Mouse (Mus musculus) megakaryocyte, embryonic 14.5 days (primary cell): ENCODE data around the gene Efhb. TPM values are rescaled to one million over a fixed set of nuclear protein-coding genes. Genes with fewer than 3 reads are reported as not detected.
A peak's percentile ranks its signal among the peaks of the same experiment; 100 is the strongest.

ENCODE experiments used
- H3K27me3 ChIP-seq: replicated peaks from 2 replicates; pipeline ENCODE3; 2012; ENCODE audit warnings: inconsistent platforms
- H3K36me3 ChIP-seq: replicated peaks from 2 replicates; pipeline ENCODE3; 2012; ENCODE audit warnings: low read length, inconsistent platforms, mixed read lengths
- H3K4me1 ChIP-seq: 2 replicates; pipeline ENCODE4 v1.6.1; 2012; ENCODE audit warnings: inconsistent platforms
- H3K4me3 ChIP-seq: replicated peaks from 2 replicates; pipeline ENCODE3; 2012; ENCODE audit warnings: moderate library complexity, mild to moderate bottlenecking, inconsistent platforms
- H3K9me3 ChIP-seq: 2 replicates; pipeline ENCODE4 v1.6.1; 2012; ENCODE audit warnings: inconsistent platforms
- FLI1 ChIP-seq: IDR thresholded peaks from 2 replicates; pipeline ENCODE4 v1.6.1; 2012; ENCODE audit warnings: low read length, inconsistent platforms, mixed read lengths
- GATA1 ChIP-seq: IDR thresholded peaks from 3 replicates; pipeline ENCODE4 v1.6.1; 2012; ENCODE audit warnings: mixed read lengths, low read length, inconsistent platforms, borderline replicate concordance
- polyA plus RNA-seq: library from polyadenylated mRNA; stranded (reverse); fragments of >175 nt; gene quantifications from 2 replicates; pipeline ENCODE4 v1.2.3, GENCODE M21; 2012; ENCODE audit warnings: low replicate concordance; ENCODE audit not compliant: insufficient read depth

Efhb gene
- polyA plus RNA-seq, result not detected in 2 replicates

DNA sequence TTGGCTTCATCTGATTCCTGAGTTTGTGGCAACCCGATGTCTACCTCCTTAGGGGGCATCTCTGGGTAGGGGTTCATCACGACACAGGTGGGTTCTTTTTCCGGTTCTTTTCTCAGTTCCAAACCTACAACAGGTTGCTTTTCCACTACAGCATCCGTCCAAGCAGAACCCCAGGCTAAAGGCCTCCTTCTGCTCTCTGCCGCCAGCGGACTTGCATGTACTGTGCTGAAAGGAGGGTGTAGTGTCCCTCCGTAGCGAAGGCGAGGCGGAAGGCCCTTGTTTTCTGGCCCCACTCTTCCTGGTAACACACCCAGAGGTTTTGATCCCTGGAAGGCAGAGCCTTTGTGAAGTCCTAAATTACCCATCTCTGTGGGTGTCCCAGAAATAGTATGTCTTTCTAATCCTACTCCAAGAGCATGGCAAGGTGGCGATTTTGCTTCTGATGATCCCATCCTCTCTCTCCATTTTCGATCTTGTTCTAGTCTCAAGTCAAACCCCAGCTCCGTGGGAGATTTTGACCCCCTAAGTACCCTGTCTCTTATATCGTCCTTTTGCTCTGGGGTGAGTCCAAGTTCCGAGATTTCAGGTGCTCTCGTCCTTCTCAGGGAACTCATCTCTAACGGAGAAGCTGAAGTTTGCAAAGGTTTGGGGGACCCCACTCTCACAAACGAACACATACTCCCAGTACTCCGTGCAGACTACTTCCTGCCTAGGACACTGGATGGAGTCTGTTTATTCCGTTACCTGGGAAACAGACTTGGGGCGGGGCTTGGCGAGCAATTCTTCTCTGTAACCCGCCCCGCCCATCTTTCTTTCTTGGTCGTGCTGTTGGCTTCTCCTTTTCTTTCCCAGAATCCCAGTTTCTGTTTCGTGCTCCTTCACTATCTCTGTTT is at the start of gene Efhb:
Gene Efhb (minus strand): TSS at position 719 of the 893 bp plus-strand sequence.
- no peak for TF ChIP-seq FLI1
- no peak for TF ChIP-seq GATA1

DNA sequence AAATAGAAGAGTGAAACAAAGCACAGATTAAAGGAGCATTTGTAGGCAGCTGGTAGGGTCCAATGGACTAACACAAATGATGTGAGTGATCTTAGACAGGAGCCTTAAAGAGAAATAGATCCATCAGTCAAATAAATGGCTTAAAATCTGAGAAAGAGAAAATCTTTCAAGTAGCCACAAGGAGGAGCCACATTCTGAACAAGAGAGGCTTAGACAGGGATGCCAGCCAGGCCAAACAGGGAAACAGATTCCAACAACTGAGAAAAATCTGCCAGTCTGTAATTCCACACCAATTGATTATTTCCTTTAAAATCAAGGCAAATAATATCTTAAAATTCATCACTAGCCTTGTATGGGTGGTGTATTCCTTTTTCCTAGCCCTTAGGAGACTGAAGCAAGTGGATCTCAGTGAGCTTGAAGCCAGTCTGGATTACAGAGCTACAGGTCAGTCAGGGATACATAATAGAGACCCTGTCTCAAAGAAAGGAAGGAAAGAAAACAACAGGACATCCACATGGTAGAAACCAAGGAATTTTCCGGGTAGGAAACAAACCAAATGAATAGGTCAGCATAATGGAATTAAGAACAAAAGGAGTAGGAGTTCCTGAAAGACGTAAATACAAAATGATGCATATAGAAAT is 49.3 kb upstream of the Efhb start:
- TF ChIP-seq FLI1 (no peak), GATA1 (no peak)
- H3K27me3 ChIP-seq, result no peaks in the 10 kb centered on the region
- no peaks in the 10 kb centered on the region for H3K4me1 ChIP-seq
- H3K36me3 ChIP-seq, result peaks cover 15% of the 10 kb centered on the region
- H3K4me3 ChIP-seq, result no peak overlapping the region
- no peaks in the 10 kb centered on the region for H3K9me3 ChIP-seq

More for the DNA sequence above, at the start of gene Efhb:
- H3K36me3 ChIP-seq, result no peaks in the 10 kb centered on the region
- peaks cover 14% of the 10 kb centered on the region for H3K4me1 ChIP-seq
- peaks cover 9% of the 10 kb centered on the region for H3K9me3 ChIP-seq
- peak within 1 kb of the TSS; percentile 89 for H3K4me3 ChIP-seq
- peaks cover 2% of the 10 kb centered on the region for H3K27me3 ChIP-seq

DNA sequence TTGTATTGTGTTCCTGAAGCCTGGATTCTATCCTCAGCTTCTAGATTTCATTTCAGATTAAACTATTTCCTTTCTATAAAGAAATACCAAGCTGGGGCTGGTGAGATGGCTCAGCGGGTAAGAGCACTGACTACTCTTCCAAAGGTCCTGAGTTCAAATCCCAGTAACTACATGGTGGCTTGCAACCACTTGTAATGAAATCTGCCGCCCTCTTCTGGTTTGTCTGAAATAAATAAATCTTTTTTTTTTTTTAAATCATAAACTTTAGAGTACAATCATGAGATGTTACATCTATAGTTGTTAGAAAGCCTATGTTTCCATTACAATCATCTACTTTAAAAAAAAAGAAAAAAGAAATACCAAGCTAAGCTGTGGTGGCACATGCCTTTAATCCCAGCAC is 39.8 kb upstream of the Efhb start:
- no peaks in the 10 kb centered on the region for H3K9me3 ChIP-seq
- TF ChIP-seq FLI1, result no peak
- no peak for TF ChIP-seq GATA1
- no peaks in the 10 kb centered on the region for H3K27me3 ChIP-seq
- no peak overlapping the region for H3K4me3 ChIP-seq
- no peaks in the 10 kb centered on the region for H3K4me1 ChIP-seq
- peaks cover 82% of the 10 kb centered on the region for H3K36me3 ChIP-seq

DNA sequence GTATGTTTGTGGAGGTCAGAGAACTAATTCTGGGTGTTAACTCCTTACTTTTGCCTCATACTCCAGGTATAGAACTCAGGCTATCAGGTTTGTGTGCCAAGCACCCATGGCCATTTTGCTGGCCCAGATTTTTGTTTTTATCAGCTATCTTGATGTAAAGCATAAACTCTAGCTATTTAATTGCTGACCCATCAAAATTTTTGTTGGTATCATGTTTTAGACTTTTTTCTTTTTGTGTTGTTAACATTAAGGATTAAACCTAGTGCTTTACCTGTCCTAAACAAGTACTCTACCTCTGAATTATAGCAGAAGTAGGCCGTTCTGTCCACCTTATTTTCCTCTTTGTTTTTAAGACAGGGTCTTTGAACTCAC is 25.9 kb upstream of the Efhb start:
- no peaks in the 10 kb centered on the region for H3K27me3 ChIP-seq
- TF ChIP-seq FLI1 (no peak), GATA1 (no peak)
- no peaks in the 10 kb centered on the region for H3K9me3 ChIP-seq
- H3K4me3 ChIP-seq, result no peak overlapping the region
- peaks cover 20% of the 10 kb centered on the region for H3K4me1 ChIP-seq
- H3K36me3 ChIP-seq, result peaks cover 83% of the 10 kb centered on the region

DNA sequence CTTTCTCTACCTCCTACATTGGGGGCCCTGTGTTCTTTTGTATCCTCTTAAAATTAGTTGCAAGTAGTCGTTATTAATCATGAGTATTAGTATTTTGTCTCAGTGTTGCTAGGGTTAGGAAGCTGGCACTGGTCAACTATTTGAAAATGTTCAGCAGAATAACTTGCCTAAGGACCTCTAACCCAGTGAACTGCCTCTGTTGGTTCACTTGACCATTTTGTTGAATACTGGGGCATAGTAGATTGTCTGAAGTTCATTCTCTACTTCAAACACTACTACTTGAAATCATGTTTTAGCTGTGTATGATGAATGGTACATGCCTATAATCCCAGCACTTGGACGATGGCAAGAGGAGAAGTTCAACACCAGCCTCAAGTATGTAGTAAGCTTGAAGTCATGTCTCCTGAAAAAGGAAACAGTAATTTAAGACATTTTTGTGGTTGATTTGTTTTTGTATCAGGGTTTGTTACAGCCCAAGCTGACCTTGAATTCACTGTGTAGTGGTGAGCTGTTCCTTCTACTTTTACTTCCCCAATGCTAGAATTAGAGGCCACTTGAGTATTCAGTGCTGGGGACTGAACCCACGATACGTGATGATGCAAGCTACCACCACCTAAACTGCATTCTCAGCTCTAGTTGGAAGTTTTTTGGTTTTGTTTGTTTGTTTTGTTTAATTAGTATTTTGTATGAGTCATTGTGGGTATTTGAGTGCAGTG is 25.3 kb upstream of the Efhb start:
- H3K4me1 ChIP-seq, result peaks cover 20% of the 10 kb centered on the region
- no peaks in the 10 kb centered on the region for H3K27me3 ChIP-seq
- no peak for TF ChIP-seq GATA1
- TF ChIP-seq FLI1, result no peak
- peaks cover 83% of the 10 kb centered on the region for H3K36me3 ChIP-seq
- H3K4me3 ChIP-seq, result no peak overlapping the region
- H3K9me3 ChIP-seq, result no peaks in the 10 kb centered on the region

DNA sequence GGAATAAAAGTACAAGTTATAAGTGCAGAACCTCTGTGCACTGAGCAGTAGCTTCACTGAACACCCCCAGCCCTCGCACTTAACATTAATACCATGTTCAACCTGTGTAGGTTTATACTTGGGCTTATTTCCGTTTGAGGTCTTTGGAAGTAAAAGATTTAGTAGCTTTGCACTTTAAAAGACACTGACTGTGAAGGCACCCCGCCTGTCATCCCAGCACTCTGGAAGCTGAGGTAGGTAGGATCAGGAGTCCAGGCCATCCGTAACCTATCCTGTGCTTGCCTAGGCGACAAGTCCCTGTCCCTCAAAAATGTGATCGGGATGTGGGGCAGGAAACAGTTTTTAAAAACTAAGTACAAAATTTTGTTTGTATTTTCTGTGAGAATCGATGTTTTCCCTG is 17.3 kb upstream of the Efhb start:
- peak overlapping the region; percentile 97 for H3K4me3 ChIP-seq
- TF ChIP-seq GATA1 (no peak), FLI1 (no peak)

DNA sequence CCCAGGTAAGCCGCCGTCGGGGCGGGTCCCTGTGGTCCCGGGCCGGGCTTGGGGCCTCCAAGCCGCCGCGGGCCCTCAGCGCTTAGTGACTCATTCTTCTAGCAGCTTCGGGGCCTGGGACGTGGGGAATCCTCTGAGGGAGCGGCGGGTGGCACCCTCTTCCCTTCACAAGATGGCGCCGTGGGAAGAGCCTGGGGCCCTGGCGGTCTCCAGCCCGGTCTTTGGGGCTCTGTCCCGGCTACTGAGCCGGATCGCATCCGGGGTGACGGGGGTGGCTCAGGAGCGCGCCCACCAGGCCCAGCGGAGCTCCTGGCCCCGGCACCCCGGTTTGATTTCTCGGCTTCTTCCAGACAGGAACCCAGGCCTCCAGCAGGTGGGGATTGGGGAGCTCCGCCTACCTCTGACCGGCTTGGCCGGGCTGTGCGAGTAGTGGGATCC is 16.5 kb upstream of the Efhb start:
- H3K4me1 ChIP-seq, result peaks cover 40% of the 10 kb centered on the region
- H3K9me3 ChIP-seq, result no peaks in the 10 kb centered on the region
- peak overlapping the region; percentile 97 for H3K4me3 ChIP-seq
- no peaks in the 10 kb centered on the region for H3K27me3 ChIP-seq
- peaks cover 21% of the 10 kb centered on the region for H3K36me3 ChIP-seq
- TF ChIP-seq FLI1 (no peak), GATA1 (no peak)

More for the DNA sequence above, 17.3 kb upstream of the Efhb start:
- Histone ChIP-seq H3K36me3 (peaks cover 29% of the 10 kb centered on the region), H3K4me1 (peaks cover 40% of the 10 kb centered on the region), H3K27me3 (no peaks in the 10 kb centered on the region), H3K9me3 (no peaks in the 10 kb centered on the region)

DNA sequence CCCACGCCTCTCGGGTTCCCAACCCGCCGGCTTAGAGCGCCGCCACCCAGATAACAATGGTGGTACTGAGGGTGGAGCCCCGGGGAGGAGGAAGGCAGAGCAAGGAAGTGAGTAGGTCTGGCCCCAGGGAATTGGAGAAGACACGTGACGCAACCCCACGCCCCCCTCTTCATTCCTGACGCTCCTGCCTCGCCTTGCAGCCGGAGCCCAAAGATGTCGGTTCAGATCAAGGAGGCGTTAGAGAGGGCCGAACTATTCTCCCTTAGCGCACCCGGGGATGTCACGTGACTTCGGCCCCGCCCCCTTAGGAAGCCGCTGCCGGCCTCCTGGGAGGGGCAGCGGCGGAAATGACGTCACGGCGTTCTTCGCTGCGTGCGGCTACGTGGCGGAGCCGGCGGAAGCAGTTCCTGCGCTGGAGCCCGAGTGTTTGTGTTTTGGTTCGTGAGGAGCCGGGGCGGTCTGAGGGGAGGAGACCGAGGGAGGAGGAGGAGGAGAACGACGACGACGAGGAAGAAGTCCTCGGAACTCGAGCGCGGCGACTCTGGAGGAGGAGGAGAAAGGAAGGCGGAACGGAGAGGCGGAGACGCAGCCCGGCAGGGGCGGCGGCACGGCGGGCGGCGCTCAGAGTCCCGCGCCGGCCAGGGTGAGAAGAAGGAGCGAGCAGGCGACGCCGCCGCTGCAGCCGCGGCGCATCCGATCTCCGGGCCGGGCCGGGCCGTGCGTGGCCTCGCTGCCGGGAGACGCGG is 15.9 kb upstream of the Efhb start, which contains the start of gene Rab5a:
Gene Rab5a (plus strand): TSS at position 377 of the 746 bp plus-strand sequence.
- H3K4me1 ChIP-seq, result peaks cover 40% of the 10 kb centered on the region
- no peaks in the 10 kb centered on the region for H3K9me3 ChIP-seq
- H3K4me3 ChIP-seq, result peak within 1 kb of the TSS; percentile 97
- no peaks in the 10 kb centered on the region for H3K27me3 ChIP-seq
- H3K36me3 ChIP-seq, result peaks cover 15% of the 10 kb centered on the region
- TF ChIP-seq FLI1 (0 out of 2 replicates have a peak, but pooled peaks have one; percentile 29), GATA1 (0 out of 3 replicates have a peak, but pooled peaks have one; percentile 25)
